ENCODE assay signal across 16 mouse cellular contexts in the genomic region with DNA sequence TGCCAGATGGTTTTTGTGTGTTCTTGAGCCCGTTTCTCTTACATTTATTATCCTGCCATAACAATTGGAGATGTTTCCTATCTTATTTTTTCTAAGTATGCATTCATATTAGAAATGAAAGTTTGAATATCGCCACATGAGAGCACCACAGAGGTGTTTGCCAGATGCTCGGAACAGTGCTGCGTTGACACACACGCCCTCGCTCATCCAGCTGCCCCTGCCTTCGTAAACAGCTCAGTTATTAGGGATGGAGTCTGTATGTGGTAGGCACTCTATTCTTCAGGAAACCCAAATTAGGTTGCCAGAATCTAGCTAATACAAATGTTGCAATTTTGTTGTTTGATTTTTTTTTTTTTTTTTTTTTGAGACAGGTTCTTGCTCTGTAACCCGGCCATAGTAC.
"Had no signal": no experiment of that assay in that cellular context is flagged by ENCODE, and none has a peak within 500 bp of the region (broad histone marks: within the 10 kb centered on the region; RNA-seq: fewer than 3 reads in every experiment).

No protein-coding gene starts in this region.

- H3K9ac ChIP-seq: lung, embryonic 15.5 days; midbrain, embryonic 13.5 days; midbrain, embryonic 15.5 days; neural tube, embryonic 12.5 days; stomach, embryonic 15.5 days had no signal

- H3K4me1 ChIP-seq: lung, embryonic 15.5 days; stomach, embryonic 15.5 days had no signal

- H3K4me3 ChIP-seq: lung, embryonic 15.5 days; megakaryocyte, embryonic 14.5 days; midbrain, embryonic 13.5 days; midbrain, embryonic 15.5 days; neural tube, embryonic 12.5 days; stomach, embryonic 15.5 days had no signal

- ATAC-seq: lung, postnatal 0 days; midbrain, embryonic 13.5 days; midbrain, embryonic 15.5 days had no signal

- H3K36me3 ChIP-seq: midbrain, embryonic 15.5 days had no signal

- H3K27me3 ChIP-seq: lung, embryonic 15.5 days; megakaryocyte, embryonic 14.5 days; midbrain, embryonic 13.5 days; midbrain, embryonic 15.5 days; neural tube, embryonic 12.5 days; stomach, embryonic 15.5 days had no signal

- H3K9me3 ChIP-seq: lung, embryonic 15.5 days; megakaryocyte, embryonic 14.5 days; midbrain, embryonic 13.5 days; midbrain, embryonic 15.5 days; neural tube, embryonic 12.5 days; stomach, embryonic 15.5 days had no signal

- H3K4me2 ChIP-seq: lung, embryonic 15.5 days; midbrain, embryonic 11.5 days; midbrain, embryonic 13.5 days; midbrain, embryonic 15.5 days; neural tube, embryonic 12.5 days; stomach, embryonic 15.5 days had no signal

- DNase-seq: lung, adult 2 months; lung, postnatal 14 days; lung, postnatal 36 days; thymus, adult 2 months; thymus, postnatal 25 days; thymus, postnatal 4 days had no signal

- H3K27ac ChIP-seq: lung, embryonic 15.5 days; macrophage; midbrain, embryonic 13.5 days; midbrain, embryonic 15.5 days; neural tube, embryonic 12.5 days; stomach, embryonic 15.5 days; stomach, postnatal 0 days had no signal
